Mouse (Mus musculus): ENCODE measurements around the gene Tut7. TPM values are rescaled to one million over a fixed set of nuclear protein-coding genes. Genes with fewer than 3 reads are reported as not detected.

Tut7 gene
- polyA plus RNA-seq (2014; fragmentation: Illumina TruSeq; extraction: RNeasy Lipid Tissue Mini Kit (QIAGEN cat#74804); ENCODE audit: low read depth, low replicate concordance): 295 TPM

DNA sequence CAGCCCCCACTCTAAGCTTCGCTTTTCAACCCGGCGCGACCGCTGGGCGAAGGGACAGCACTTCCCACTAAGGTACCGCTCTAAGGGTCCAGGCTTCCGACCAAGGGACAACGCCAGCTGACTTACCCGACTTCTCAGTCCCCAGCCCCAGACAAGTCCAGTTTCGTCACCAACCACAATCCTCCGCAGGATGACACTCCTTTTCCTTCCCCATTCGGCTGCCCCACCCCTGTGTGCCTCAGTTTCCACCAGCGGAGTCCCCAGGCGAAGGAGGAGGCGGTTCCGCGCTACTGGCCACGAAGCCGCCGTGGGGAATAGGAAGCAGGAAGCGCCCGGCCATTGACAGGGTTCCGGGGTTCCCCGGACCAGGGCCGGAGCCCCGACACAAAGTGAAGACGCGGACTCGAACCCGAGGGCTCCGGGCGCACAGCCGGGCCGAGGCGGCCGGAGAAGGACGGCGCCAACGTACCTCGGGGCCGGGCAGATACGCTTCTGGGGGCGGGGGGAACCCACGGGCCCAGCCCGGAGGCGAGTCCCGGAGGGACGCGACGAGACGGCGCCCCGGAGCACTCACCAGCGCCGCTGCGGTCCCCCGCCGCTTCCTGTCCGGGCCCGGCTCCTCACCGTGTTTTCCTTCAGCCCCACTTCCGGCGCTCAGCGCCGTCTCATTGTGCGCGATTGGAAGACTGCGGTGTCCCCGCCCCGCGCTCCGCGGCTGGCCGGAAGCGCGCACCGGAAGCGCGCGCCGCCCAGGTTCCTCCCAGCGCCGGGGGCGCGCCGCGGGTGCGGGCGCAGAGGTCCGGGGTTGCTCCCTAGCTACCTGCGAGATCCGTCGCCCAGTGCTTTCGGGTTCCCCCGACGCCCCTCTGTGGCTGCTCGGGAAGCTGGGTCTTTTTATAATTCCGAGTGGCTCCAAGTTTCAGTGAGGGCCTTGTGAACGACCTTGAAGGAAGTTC is at the start of gene Tut7:
TSS of gene Tut7 (minus strand) at position 641 of the 956 bp plus-strand sequence.

DNA sequence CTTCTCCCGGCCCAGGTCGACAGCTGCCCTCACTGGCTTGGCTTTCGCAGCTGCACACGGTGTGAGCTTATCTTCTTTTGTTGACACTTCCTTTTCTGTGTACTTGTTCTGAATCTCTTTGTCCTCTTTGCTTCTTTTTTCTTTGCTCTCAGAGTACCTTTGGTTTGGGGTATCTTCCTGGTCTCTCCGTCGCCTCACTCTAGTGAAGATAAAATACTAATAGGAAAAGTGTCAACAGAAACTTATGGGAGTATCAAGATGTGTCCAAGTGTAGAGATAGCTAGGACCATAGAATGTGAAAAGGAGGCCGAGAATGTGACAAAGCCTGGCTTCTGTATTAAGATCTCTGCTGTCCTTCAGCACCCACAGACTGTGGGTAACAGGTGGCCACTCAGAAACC is 40.8 kb downstream of the Tut7 start, which contains the start of gene Gm49354:
TSS of gene Gm49354 (minus strand) at position 101 of the 400 bp plus-strand sequence.

DNA sequence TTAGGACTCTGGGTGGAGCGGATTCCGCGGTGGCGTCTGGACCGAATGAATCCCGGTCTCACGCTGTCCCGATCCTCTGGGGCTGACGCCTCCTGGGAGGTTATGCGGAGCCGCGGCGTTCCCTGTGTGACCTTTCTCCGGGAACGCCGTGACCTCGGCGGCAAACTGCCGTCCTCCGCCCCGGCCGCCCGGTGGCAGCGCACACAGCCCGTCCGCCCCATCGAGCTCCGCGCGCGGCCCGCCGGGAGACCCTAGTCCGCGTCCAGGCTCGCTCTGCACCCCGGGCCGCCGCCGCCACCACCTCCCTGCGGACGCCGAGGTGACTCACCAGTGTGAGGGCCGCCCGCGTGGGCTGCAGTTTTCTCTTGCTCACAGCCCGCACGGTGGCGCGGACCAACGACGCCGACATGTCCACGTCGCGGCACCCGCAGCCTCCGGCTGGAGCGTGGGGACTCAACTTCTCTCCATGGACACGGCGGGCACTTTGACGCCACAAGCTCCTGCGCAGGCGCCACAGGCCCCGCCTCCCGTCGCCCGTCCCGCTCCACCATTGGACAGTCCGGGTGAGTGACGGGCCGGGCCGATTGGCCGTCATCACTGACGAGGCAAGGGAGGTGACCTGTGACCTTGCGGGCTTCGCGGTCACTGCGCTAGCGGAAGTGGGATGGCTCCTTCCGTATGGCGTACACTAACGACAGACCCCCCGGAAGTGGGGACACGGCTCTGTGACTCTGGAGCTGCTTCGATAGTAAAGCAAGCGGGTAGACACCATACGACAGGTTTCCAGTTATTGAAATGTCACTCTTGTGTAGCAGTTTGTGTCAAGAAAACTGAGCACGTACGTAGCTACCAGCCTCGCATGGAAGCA is 53.4 kb downstream of the Tut7 start, which contains the start of gene Isca1:
TSS of gene Isca1 (minus strand) at position 515 of the 868 bp plus-strand sequence.

DNA sequence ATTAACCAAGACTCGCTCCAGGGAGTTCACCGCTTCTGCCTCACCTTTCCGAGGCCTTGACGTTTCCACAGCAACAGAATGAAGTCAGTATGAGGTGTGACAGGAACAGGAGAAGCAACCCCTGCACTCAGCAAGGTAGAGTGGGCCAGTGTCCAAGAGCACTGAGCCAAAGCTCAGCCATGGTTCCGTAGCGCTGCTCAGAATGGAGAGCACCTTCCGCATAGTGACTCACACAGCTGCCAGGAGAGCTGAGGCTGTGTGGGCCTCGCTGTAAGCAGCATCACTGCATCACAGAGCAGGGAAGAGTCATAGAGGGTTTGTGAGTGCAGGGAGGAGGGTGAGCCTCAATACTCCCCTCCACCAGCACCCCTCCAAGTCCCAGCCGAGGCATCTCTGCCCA is 76.2 kb downstream of the Tut7 start, which contains the start of gene 1700014D04Rik:
TSS of gene 1700014D04Rik (minus strand) at position 42 of the 400 bp plus-strand sequence.

DNA sequence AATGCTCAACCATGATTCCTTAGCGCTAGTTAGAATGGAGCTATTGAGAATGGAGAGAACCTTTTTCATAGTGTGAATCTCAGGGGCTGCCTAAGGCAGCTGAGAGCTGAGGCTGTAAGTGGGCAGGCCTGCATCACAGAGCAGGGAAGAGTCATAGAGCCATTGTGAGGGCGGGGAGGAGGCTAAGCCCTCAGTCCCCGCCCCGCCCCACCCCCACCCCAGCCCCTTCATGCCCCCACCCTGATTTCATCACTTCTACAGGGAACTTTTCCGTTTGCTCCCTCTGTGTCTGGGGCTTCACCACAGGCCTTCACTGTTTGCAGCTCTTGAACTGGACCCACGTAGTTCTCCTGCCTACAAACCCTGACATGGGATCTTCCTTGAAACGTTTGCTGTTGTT is 91.3 kb downstream of the Tut7 start, which contains the start of gene Spata31d1d:
TSS of gene Spata31d1d (minus strand) at position 101 of the 400 bp plus-strand sequence.

Other genes with a start within 250 kb of the Tut7 start
- gene Agtpbp1, start 237.9 kb downstream of the Tut7 start, polyA plus RNA-seq (2014; fragmentation: Illumina TruSeq; extraction: RNeasy Lipid Tissue Mini Kit (QIAGEN cat#74804); ENCODE audit: low read depth, low replicate concordance): 20.2 TPM
- gene Naa35, start 237.9 kb downstream of the Tut7 start, polyA plus RNA-seq (2014; fragmentation: Illumina TruSeq; extraction: RNeasy Lipid Tissue Mini Kit (QIAGEN cat#74804); ENCODE audit: low read depth, low replicate concordance): 252 TPM
- 555 TPM for gene Golm1, start 147.3 kb downstream of the Tut7 start, polyA plus RNA-seq (2014; fragmentation: Illumina TruSeq; extraction: RNeasy Lipid Tissue Mini Kit (QIAGEN cat#74804); ENCODE audit: low read depth, low replicate concordance)
- gene 4921517D22Rik, start 129.0 kb downstream of the Tut7 start, polyA plus RNA-seq (2014; fragmentation: Illumina TruSeq; extraction: RNeasy Lipid Tissue Mini Kit (QIAGEN cat#74804); ENCODE audit: low read depth, low replicate concordance): not detected
- gene Spata31d1a, start 112.8 kb downstream of the Tut7 start, polyA plus RNA-seq (2014; fragmentation: Illumina TruSeq; extraction: RNeasy Lipid Tissue Mini Kit (QIAGEN cat#74804); ENCODE audit: low read depth, low replicate concordance): not detected
- gene Spata31d1b, start 110.9 kb downstream of the Tut7 start, polyA plus RNA-seq (2014; fragmentation: Illumina TruSeq; extraction: RNeasy Lipid Tissue Mini Kit (QIAGEN cat#74804); ENCODE audit: low read depth, low replicate concordance): not detected
- not detected for gene Spata31d1d, start 91.4 kb downstream of the Tut7 start, polyA plus RNA-seq (2014; fragmentation: Illumina TruSeq; extraction: RNeasy Lipid Tissue Mini Kit (QIAGEN cat#74804); ENCODE audit: low read depth, low replicate concordance)
- not detected for gene 1700014D04Rik, start 76.4 kb downstream of the Tut7 start, polyA plus RNA-seq (2014; fragmentation: Illumina TruSeq; extraction: RNeasy Lipid Tissue Mini Kit (QIAGEN cat#74804); ENCODE audit: low read depth, low replicate concordance)
- gene Isca1, start 53.3 kb downstream of the Tut7 start, polyA plus RNA-seq (2014; fragmentation: Illumina TruSeq; extraction: RNeasy Lipid Tissue Mini Kit (QIAGEN cat#74804); ENCODE audit: low read depth, low replicate concordance): 101 TPM
- gene Gm49354, start 40.9 kb downstream of the Tut7 start, polyA plus RNA-seq (2014; fragmentation: Illumina TruSeq; extraction: RNeasy Lipid Tissue Mini Kit (QIAGEN cat#74804); ENCODE audit: low read depth, low replicate concordance): not detected